Mouse (Mus musculus): ENCODE measurements at regions not wholly inside any gene's neighbourhood (a gene's known extent, or its start where the extent isn't known, plus 50 kb on each side); places are given as distances from the start of the nearest gene placed in this dataset.
A peak's percentile ranks its signal among the peaks of the same experiment; 100 is the strongest.

- H3K9ac ChIP-seq (ENCODE audit: low read depth, low read length), result no peak overlapping the region
- no peaks in the 10 kb centered on the region for H3K36me3 ChIP-seq (ENCODE audit: control insufficient read depth, insufficient read depth, low read length)
- H3K4me2 ChIP-seq, result no peak overlapping the region
- no peak overlapping the region for H3K4me3 ChIP-seq (ENCODE audit: low read depth, low read length)
- peaks cover 14% of the 10 kb centered on the region for H3K4me1 ChIP-seq (ENCODE audit: control insufficient read depth, insufficient read depth, low read length)
- 85% methylated on average over 1 of the region's 1 CpGs for WGBS (ENCODE audit: insufficient replicate concordance)
- ATAC-seq (replicated peaks; ENCODE audit: insufficient number of reproducible peaks, low FRiP score, low TSS enrichment), result no peak
- no peaks in the 10 kb centered on the region for H3K27me3 ChIP-seq (ENCODE audit: control insufficient read depth, insufficient read depth, low read length)
- no peak overlapping the region for H3K27ac ChIP-seq (ENCODE audit: low read depth, low read length)
- H3K9me3 ChIP-seq (replicated peaks; ENCODE audit: control insufficient read depth, low read length), result 0 out of 2 replicates have a peak, but pooled peaks cover 2% of the 10 kb centered on the region
These were observed 152.9 kb downstream of the Zfp36l2 start for GRCm38 (mm10) chr17:84034801-84035200.

GRCm38 (mm10) chr17:84032441-84032840, 155.3 kb downstream of the Zfp36l2 start:
- Histone ChIP-seq H3K27me3 (ENCODE audit: control insufficient read depth, insufficient read depth, low read length) (peaks cover 3% of the 10 kb centered on the region; the same call in 1 of the 2 replicates), H3K36me3 (ENCODE audit: control insufficient read depth, insufficient read depth, low read length) (no peaks in the 10 kb centered on the region), H3K4me2 (no peak overlapping the region), H3K4me1 (ENCODE audit: control insufficient read depth, insufficient read depth, low read length) (peaks cover 12% of the 10 kb centered on the region), H3K27ac (ENCODE audit: low read depth, low read length) (no peak overlapping the region), H3K9ac (ENCODE audit: low read depth, low read length) (no peak overlapping the region), H3K9me3 (replicated peaks; ENCODE audit: control insufficient read depth, low read length) (0 out of 2 replicates have a peak, but pooled peaks cover 2% of the 10 kb centered on the region), H3K4me3 (ENCODE audit: low read depth, low read length) (no peak overlapping the region)
- ATAC-seq (replicated peaks; ENCODE audit: insufficient number of reproducible peaks, low FRiP score, low TSS enrichment), result no peak
- 77% methylated on average over 8 of the region's 8 CpGs for WGBS (ENCODE audit: insufficient replicate concordance)

- 77% methylated on average over 4 of the region's 4 CpGs for WGBS (ENCODE audit: insufficient replicate concordance)
- no peak overlapping the region for H3K4me2 ChIP-seq
- H3K4me3 ChIP-seq (ENCODE audit: low read depth, low read length), result no peak overlapping the region
- H3K9me3 ChIP-seq (replicated peaks; ENCODE audit: control insufficient read depth, low read length), result 0 out of 2 replicates have a peak, but pooled peaks cover 2% of the 10 kb centered on the region
- no peaks in the 10 kb centered on the region for H3K36me3 ChIP-seq (ENCODE audit: control insufficient read depth, insufficient read depth, low read length)
- H3K27me3 ChIP-seq (ENCODE audit: control insufficient read depth, insufficient read depth, low read length), result peaks cover 3% of the 10 kb centered on the region; the same call in 1 of the 2 replicates
- H3K27ac ChIP-seq (ENCODE audit: low read depth, low read length), result no peak overlapping the region
- ATAC-seq (replicated peaks; ENCODE audit: insufficient number of reproducible peaks, low FRiP score, low TSS enrichment), result no peak
- no peak overlapping the region for H3K9ac ChIP-seq (ENCODE audit: low read depth, low read length)
- peaks cover 12% of the 10 kb centered on the region for H3K4me1 ChIP-seq (ENCODE audit: control insufficient read depth, insufficient read depth, low read length)
These were observed 155.9 kb downstream of the Zfp36l2 start for GRCm38 (mm10) chr17:84031833-84032232.

- H3K9me3 ChIP-seq (replicated peaks; ENCODE audit: control insufficient read depth, low read length), result 0 out of 2 replicates have a peak, but pooled peaks cover 2% of the 10 kb centered on the region
- H3K27ac ChIP-seq (ENCODE audit: low read depth, low read length), result no peak overlapping the region
- no peaks in the 10 kb centered on the region for H3K36me3 ChIP-seq (ENCODE audit: control insufficient read depth, insufficient read depth, low read length)
- ATAC-seq (replicated peaks; ENCODE audit: insufficient number of reproducible peaks, low FRiP score, low TSS enrichment), result no peak
- no peak overlapping the region for H3K9ac ChIP-seq (ENCODE audit: low read depth, low read length)
- H3K4me3 ChIP-seq (ENCODE audit: low read depth, low read length), result no peak overlapping the region
- 64% methylated on average over 6 of the region's 6 CpGs for whole genome bisulfite sequencing (ENCODE audit: insufficient replicate concordance)
- peaks cover 3% of the 10 kb centered on the region; the same call in 1 of the 2 replicates for H3K27me3 ChIP-seq (ENCODE audit: control insufficient read depth, insufficient read depth, low read length)
- no peak overlapping the region for H3K4me2 ChIP-seq
- peaks cover 12% of the 10 kb centered on the region for H3K4me1 ChIP-seq (ENCODE audit: control insufficient read depth, insufficient read depth, low read length)
These were observed 156.4 kb downstream of the Zfp36l2 start for GRCm38 (mm10) chr17:84031381-84031780.

GRCm38 (mm10) chr17:84030699-84031098, 157.0 kb downstream of the Zfp36l2 start:
- no peak overlapping the region for H3K27ac ChIP-seq (ENCODE audit: low read depth, low read length)
- H3K4me2 ChIP-seq, result no peak overlapping the region
- peaks cover 3% of the 10 kb centered on the region; the same call in 1 of the 2 replicates for H3K27me3 ChIP-seq (ENCODE audit: control insufficient read depth, insufficient read depth, low read length)
- WGBS (ENCODE audit: insufficient replicate concordance), result 94% methylated on average over 4 of the region's 5 CpGs
- no peak for ATAC-seq (replicated peaks; ENCODE audit: insufficient number of reproducible peaks, low FRiP score, low TSS enrichment)
- no peaks in the 10 kb centered on the region for H3K36me3 ChIP-seq (ENCODE audit: control insufficient read depth, insufficient read depth, low read length)
- 0 out of 2 replicates have a peak, but pooled peaks cover 2% of the 10 kb centered on the region for H3K9me3 ChIP-seq (replicated peaks; ENCODE audit: control insufficient read depth, low read length)
- no peak overlapping the region for H3K9ac ChIP-seq (ENCODE audit: low read depth, low read length)
- H3K4me3 ChIP-seq (ENCODE audit: low read depth, low read length), result no peak overlapping the region
- peaks cover 18% of the 10 kb centered on the region for H3K4me1 ChIP-seq (ENCODE audit: control insufficient read depth, insufficient read depth, low read length)

GRCm38 (mm10) chr17:84028157-84028970, 159.4 kb downstream of the Zfp36l2 start:
- no peaks in the 10 kb centered on the region for H3K36me3 ChIP-seq (ENCODE audit: control insufficient read depth, insufficient read depth, low read length)
- peaks cover 6% of the 10 kb centered on the region; the same call in 1 of the 2 replicates for H3K9me3 ChIP-seq (replicated peaks; ENCODE audit: control insufficient read depth, low read length)
- H3K4me2 ChIP-seq, result peak overlapping the region; percentile 40
- H3K4me1 ChIP-seq (ENCODE audit: control insufficient read depth, insufficient read depth, low read length), result peaks cover 15% of the 10 kb centered on the region
- WGBS (ENCODE audit: insufficient replicate concordance), result 19% methylated on average over 27 of the region's 27 CpGs
- H3K9ac ChIP-seq (ENCODE audit: low read depth, low read length), result no peak overlapping the region
- H3K27ac ChIP-seq (ENCODE audit: low read depth, low read length), result no peak overlapping the region
- H3K4me3 ChIP-seq (ENCODE audit: low read depth, low read length), result no peak overlapping the region
- peaks cover 3% of the 10 kb centered on the region; the same call in 1 of the 2 replicates for H3K27me3 ChIP-seq (ENCODE audit: control insufficient read depth, insufficient read depth, low read length)
- peak; percentile 75 for ATAC-seq (replicated peaks; ENCODE audit: insufficient number of reproducible peaks, low FRiP score, low TSS enrichment)

GRCm38 (mm10) chr17:84027275-84027674, 160.5 kb downstream of the Zfp36l2 start:
- no peak for ATAC-seq (replicated peaks; ENCODE audit: insufficient number of reproducible peaks, low FRiP score, low TSS enrichment)
- Histone ChIP-seq H3K4me2 (no peak overlapping the region), H3K9me3 (replicated peaks; ENCODE audit: control insufficient read depth, low read length) (peaks cover 6% of the 10 kb centered on the region; the same call in 1 of the 2 replicates), H3K27me3 (ENCODE audit: control insufficient read depth, insufficient read depth, low read length) (peaks cover 3% of the 10 kb centered on the region; the same call in 1 of the 2 replicates), H3K9ac (ENCODE audit: low read depth, low read length) (no peak overlapping the region), H3K27ac (ENCODE audit: low read depth, low read length) (no peak overlapping the region), H3K4me1 (ENCODE audit: control insufficient read depth, insufficient read depth, low read length) (peaks cover 15% of the 10 kb centered on the region), H3K36me3 (ENCODE audit: control insufficient read depth, insufficient read depth, low read length) (no peaks in the 10 kb centered on the region), H3K4me3 (ENCODE audit: low read depth, low read length) (no peak overlapping the region)
- whole genome bisulfite sequencing (ENCODE audit: insufficient replicate concordance), result 61% methylated on average over 9 of the region's 9 CpGs

GRCm38 (mm10) chr17:84026110-84026509, 161.6 kb downstream of the Zfp36l2 start:
- H3K4me1 ChIP-seq (ENCODE audit: control insufficient read depth, insufficient read depth, low read length), result peaks cover 15% of the 10 kb centered on the region
- 21% methylated on average over 9 of the region's 9 CpGs for WGBS (ENCODE audit: insufficient replicate concordance)
- H3K36me3 ChIP-seq (ENCODE audit: control insufficient read depth, insufficient read depth, low read length), result no peaks in the 10 kb centered on the region
- peaks cover 3% of the 10 kb centered on the region; the same call in 1 of the 2 replicates for H3K27me3 ChIP-seq (ENCODE audit: control insufficient read depth, insufficient read depth, low read length)
- ATAC-seq (replicated peaks; ENCODE audit: insufficient number of reproducible peaks, low FRiP score, low TSS enrichment), result 0 out of 2 replicates have a peak, but pooled peaks have one; percentile 24
- 0 out of 2 replicates have a peak overlapping the region, but pooled peaks have one; percentile 28 for H3K9ac ChIP-seq (ENCODE audit: low read depth, low read length)
- H3K4me2 ChIP-seq, result no peak overlapping the region; the same call in 1 of the 2 replicates
- H3K9me3 ChIP-seq (replicated peaks; ENCODE audit: control insufficient read depth, low read length), result peaks cover 6% of the 10 kb centered on the region; the same call in 1 of the 2 replicates
- H3K4me3 ChIP-seq (ENCODE audit: low read depth, low read length), result no peak overlapping the region
- no peak overlapping the region for H3K27ac ChIP-seq (ENCODE audit: low read depth, low read length)
